Mouse (Mus musculus): ENCODE results near the gene Paf1. TPM values are rescaled to one million over a fixed set of nuclear protein-coding genes. Genes with fewer than 3 reads are reported as not detected.

Gene Paf1
- polyA plus RNA-seq, 1 experiment: 97.0 TPM

DNA sequence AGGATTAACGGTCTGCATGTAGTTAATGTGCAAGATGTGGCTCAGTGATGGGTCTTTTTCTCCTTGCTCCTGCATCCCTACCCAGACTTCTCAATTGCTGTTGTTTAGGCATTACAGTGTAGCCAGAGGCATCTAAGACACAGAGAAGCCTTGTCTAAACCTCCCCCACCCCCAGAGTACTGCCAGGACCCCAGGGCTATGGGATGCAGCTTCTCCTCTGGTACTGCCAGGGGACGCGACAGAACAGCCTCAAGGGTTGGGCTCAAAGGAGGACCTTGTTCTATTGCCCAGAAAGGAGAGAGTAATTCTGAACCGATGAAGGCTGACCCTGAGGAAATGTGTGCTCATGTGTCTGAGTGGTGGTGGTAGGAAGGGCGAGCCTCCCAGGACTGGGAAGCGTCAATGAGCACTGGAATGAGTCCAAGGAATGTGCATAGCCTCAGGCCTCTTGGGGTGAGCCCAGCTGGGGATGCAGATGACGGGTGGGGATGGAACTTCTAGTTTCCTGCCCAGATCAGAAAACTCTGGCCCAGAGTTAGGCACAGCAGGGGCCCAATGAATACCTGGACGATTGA is 25.4 kb downstream of the Paf1 start:
- no peak for TF ChIP-seq CTCF (IDR thresholded peaks at IDR 0.05; ENCODE audit: control insufficient read depth, insufficient read depth, insufficient replicate concordance, low read depth, low read length)
- TF ChIP-seq POLR2A (IDR thresholded peaks at IDR 0.05; ENCODE audit: control insufficient read depth, low read depth, low read length): no peak
- Histone ChIP-seq H3K27ac (ENCODE audit: control insufficient read depth, insufficient read depth, low read depth, low read length) (peak overlapping the region; percentile 71), H3K36me3 (ENCODE audit: control insufficient read depth, insufficient read depth, low read length) (peaks cover 7% of the 10 kb centered on the region), H3K4me1 (ENCODE audit: control insufficient read depth, insufficient read depth, low read length) (no peaks in the 10 kb centered on the region), H3K27me3 (ENCODE audit: control insufficient read depth, insufficient read depth, low read length) (no peaks in the 10 kb centered on the region), H3K4me3 (ENCODE audit: control insufficient read depth, low read depth, low read length) (no peak overlapping the region)

DNA sequence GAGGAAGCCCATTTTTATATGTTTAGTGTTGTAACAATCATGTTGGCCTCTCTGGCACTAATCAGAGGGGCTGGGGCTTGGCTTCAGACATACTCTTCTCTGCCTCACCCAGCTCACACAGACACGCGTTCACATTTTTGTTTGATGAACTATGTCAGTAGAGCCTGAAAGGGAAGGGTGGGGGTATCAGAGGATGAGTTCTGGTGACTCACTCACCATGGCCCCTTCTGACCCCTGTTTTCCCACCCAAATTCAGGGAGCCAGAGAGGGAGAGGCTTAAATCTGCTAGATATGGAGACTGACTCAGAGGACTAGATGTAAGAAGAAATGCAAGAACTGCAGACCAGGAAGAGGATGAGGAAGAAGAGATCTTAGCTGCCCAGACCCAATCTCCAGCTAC is 26.7 kb downstream of the Paf1 start:
- Histone ChIP-seq H3K27ac (ENCODE audit: control insufficient read depth, insufficient read depth, low read depth, low read length) (no peak overlapping the region), H3K27me3 (ENCODE audit: control insufficient read depth, insufficient read depth, low read length) (no peaks in the 10 kb centered on the region), H3K4me1 (ENCODE audit: control insufficient read depth, insufficient read depth, low read length) (peaks cover 2% of the 10 kb centered on the region; the same call in 1 of the 2 replicates), H3K4me3 (ENCODE audit: control insufficient read depth, low read depth, low read length) (no peak overlapping the region), H3K36me3 (ENCODE audit: control insufficient read depth, insufficient read depth, low read length) (peaks cover 4% of the 10 kb centered on the region)
- TF ChIP-seq POLR2A (IDR thresholded peaks at IDR 0.05; ENCODE audit: control insufficient read depth, low read depth, low read length): no peak
- TF ChIP-seq CTCF (IDR thresholded peaks at IDR 0.05; ENCODE audit: control insufficient read depth, insufficient read depth, insufficient replicate concordance, low read depth, low read length): no peak

DNA sequence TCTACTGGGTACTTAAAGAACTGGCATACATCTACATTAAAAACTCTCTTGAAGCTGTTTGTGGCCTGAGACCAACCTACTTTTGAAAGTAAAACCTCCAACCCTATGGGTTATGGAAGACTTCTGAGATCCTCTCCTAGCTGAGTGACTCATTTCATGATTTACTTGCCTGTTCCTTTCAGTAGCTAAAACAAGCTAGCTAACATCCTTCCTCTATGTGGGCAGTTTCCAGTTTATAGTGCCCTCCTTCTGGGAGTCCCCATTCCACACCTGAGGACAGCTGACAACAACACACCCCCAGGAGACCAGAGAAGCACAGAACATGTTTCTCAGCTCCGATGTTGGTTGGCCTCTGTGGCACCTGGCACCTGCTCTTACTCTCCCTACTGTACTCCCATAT is 30.3 kb downstream of the Paf1 start:
- no peak overlapping the region for H3K4me3 ChIP-seq (ENCODE audit: control insufficient read depth, low read depth, low read length)
- no peak for TF ChIP-seq CTCF (IDR thresholded peaks at IDR 0.05; ENCODE audit: control insufficient read depth, insufficient read depth, insufficient replicate concordance, low read depth, low read length)
- no peak for TF ChIP-seq POLR2A (IDR thresholded peaks at IDR 0.05; ENCODE audit: control insufficient read depth, low read depth, low read length)
- peaks cover 3% of the 10 kb centered on the region for H3K36me3 ChIP-seq (ENCODE audit: control insufficient read depth, insufficient read depth, low read length)
- H3K27ac ChIP-seq (ENCODE audit: control insufficient read depth, insufficient read depth, low read depth, low read length): no peak overlapping the region
- H3K27me3 ChIP-seq (ENCODE audit: control insufficient read depth, insufficient read depth, low read length): no peaks in the 10 kb centered on the region
- peaks cover 2% of the 10 kb centered on the region; the same call in 1 of the 2 replicates for H3K4me1 ChIP-seq (ENCODE audit: control insufficient read depth, insufficient read depth, low read length)

DNA sequence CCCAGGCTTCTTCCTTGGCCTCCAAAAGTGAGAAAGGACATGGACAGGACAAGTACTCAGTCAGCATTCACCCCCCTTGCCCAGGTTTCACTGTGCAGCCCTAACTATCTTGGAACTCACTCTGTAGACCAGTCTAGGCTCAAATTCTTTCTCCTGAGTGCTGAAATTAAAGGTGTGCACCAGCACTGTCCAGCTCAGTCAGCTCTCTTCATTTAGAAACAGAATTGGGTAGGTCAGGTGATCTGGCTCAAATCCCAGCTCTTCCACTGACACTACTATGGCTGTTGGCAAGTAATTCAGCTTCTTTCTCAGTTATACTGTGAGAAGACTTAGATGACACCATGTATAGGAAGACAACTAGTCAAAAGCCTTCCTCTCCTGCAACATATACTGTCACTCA is 35.0 kb downstream of the Paf1 start:
- H3K36me3 ChIP-seq (ENCODE audit: control insufficient read depth, insufficient read depth, low read length): peaks cover 3% of the 10 kb centered on the region; the same call in 1 of the 2 replicates

DNA sequence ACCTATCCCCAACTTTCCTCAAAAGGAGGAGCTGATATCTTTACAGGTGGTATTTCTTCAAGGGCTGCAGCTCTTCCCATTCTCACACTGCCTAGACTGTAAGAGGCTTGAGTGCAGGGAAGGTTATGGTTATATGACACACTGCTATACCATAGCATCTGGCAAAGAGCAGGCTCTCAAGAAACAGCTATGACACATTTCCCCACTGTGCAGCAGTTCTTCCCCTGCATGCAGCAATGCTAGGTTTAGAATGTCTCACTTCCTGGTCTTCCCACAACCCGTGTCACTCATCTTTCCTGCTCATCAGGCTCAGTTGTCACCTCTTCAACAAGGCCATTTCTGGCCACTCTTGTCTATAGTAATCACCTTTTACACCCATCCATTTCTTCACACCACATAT is 37.8 kb downstream of the Paf1 start:
- H3K4me3 ChIP-seq (ENCODE audit: control insufficient read depth, low read depth, low read length): no peak overlapping the region
- no peaks in the 10 kb centered on the region for H3K27me3 ChIP-seq (ENCODE audit: control insufficient read depth, insufficient read depth, low read length)
- H3K27ac ChIP-seq (ENCODE audit: control insufficient read depth, insufficient read depth, low read depth, low read length): no peak overlapping the region
- TF ChIP-seq POLR2A (IDR thresholded peaks at IDR 0.05; ENCODE audit: control insufficient read depth, low read depth, low read length): no peak
- no peak for TF ChIP-seq CTCF (IDR thresholded peaks at IDR 0.05; ENCODE audit: control insufficient read depth, insufficient read depth, insufficient replicate concordance, low read depth, low read length)
- no peaks in the 10 kb centered on the region for H3K4me1 ChIP-seq (ENCODE audit: control insufficient read depth, insufficient read depth, low read length)
- H3K36me3 ChIP-seq (ENCODE audit: control insufficient read depth, insufficient read depth, low read length): no peaks in the 10 kb centered on the region

More for the DNA sequence above, 35.0 kb downstream of the Paf1 start:
- H3K27ac ChIP-seq (ENCODE audit: control insufficient read depth, insufficient read depth, low read depth, low read length): no peak overlapping the region
- H3K27me3 ChIP-seq (ENCODE audit: control insufficient read depth, insufficient read depth, low read length): no peaks in the 10 kb centered on the region
- H3K4me1 ChIP-seq (ENCODE audit: control insufficient read depth, insufficient read depth, low read length): peaks cover 2% of the 10 kb centered on the region; the same call in 1 of the 2 replicates
- H3K4me3 ChIP-seq (ENCODE audit: control insufficient read depth, low read depth, low read length): no peak overlapping the region
- TF ChIP-seq CTCF (IDR thresholded peaks at IDR 0.05; ENCODE audit: control insufficient read depth, insufficient read depth, insufficient replicate concordance, low read depth, low read length): no peak
- no peak for TF ChIP-seq POLR2A (IDR thresholded peaks at IDR 0.05; ENCODE audit: control insufficient read depth, low read depth, low read length)

DNA sequence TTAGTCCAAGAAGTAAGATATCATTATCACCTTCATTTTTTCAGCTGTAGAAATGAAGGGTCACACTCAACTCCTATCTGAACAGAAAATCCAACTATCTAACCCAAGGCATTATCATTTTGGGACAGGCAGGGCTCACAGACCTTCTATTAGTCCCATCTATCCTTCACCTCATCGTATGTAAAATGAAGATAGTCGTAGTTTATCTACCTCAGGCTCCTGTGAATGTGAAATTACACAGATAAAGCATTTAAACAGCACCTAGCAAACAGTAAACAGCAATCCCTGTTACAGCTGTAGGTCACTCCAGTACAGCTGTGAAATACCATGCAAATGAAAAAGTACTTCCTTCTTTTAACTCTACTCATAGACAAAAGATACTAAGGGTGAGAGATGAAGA is 39.5 kb downstream of the Paf1 start:
- Histone ChIP-seq H3K4me3 (ENCODE audit: control insufficient read depth, low read depth, low read length) (no peak overlapping the region), H3K36me3 (ENCODE audit: control insufficient read depth, insufficient read depth, low read length) (no peaks in the 10 kb centered on the region)
- TF ChIP-seq POLR2A (IDR thresholded peaks at IDR 0.05; ENCODE audit: control insufficient read depth, low read depth, low read length) (no peak), CTCF (IDR thresholded peaks at IDR 0.05; ENCODE audit: control insufficient read depth, insufficient read depth, insufficient replicate concordance, low read depth, low read length) (no peak)

DNA sequence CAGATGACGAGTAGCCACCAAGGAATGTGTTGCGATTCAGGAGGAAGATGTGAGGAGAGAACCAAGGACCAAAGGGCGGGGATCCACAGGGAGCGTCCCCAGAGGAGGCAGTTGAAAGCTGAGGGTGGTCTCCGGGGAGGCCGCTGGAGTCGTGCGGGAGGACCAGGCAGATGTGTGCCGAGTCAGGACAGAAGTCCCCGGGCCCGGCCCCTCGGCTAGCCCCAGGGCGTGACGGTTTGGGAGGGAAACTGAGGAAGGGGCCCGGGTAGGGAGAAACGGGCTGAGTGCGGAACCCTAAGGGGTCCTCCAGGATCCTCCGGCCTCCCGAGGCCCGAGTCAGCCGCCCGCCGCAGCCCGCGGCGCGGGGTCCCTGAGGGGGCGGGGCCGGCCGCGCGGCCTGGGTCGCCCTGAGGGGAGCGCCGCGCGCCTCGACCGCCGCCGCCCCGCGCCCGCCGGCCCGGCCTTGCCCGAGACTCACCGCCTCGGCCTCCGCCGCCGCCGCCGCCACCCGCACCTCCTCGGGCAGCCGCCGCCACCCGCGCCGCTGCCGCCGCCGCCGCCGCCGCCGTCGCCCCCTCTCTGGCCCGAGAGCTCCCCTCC is 43.0 kb downstream of the Paf1 start:
- no peak for TF ChIP-seq CTCF (IDR thresholded peaks at IDR 0.05; ENCODE audit: control insufficient read depth, insufficient read depth, insufficient replicate concordance, low read depth, low read length)
- no peak for TF ChIP-seq POLR2A (IDR thresholded peaks at IDR 0.05; ENCODE audit: control insufficient read depth, low read depth, low read length)
- Histone ChIP-seq H3K36me3 (ENCODE audit: control insufficient read depth, insufficient read depth, low read length) (no peaks in the 10 kb centered on the region), H3K4me1 (ENCODE audit: control insufficient read depth, insufficient read depth, low read length) (peaks cover 7% of the 10 kb centered on the region), H3K27me3 (ENCODE audit: control insufficient read depth, insufficient read depth, low read length) (no peaks in the 10 kb centered on the region), H3K4me3 (ENCODE audit: control insufficient read depth, low read depth, low read length) (peak overlapping the region; percentile 96), H3K27ac (ENCODE audit: control insufficient read depth, insufficient read depth, low read depth, low read length) (peak overlapping the region; percentile 92)

More for the DNA sequence above, 39.5 kb downstream of the Paf1 start:
- Histone ChIP-seq H3K4me1 (ENCODE audit: control insufficient read depth, insufficient read depth, low read length) (peaks cover 1% of the 10 kb centered on the region), H3K27me3 (ENCODE audit: control insufficient read depth, insufficient read depth, low read length) (no peaks in the 10 kb centered on the region), H3K27ac (ENCODE audit: control insufficient read depth, insufficient read depth, low read depth, low read length) (no peak overlapping the region)
